8 mouse cellular contexts compared by ENCODE assay signal in the genomic region with DNA sequence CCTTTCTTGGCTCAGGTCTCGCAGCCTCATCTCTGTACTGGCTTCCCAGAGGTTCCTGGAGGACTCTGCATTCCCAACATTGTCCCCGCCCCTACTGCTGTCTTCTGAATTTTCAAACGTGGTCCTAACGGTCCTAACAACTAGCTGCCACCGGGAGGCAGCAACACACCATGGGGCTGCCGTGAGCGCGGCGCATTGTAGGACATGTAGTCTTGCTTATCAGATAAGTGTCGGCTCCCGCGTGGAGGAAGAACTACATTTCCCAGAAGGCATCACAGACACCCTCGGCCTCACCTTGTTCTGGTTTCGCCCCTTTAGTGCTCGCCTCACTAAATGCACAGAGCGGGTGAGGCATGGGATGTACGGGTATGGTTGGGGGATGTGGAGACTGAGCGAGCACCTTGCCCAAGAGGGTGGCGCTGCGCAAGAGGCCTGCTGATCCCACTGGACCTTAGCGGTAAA. TPM values are rescaled to one million over a fixed set of nuclear protein-coding genes. Genes with fewer than 3 reads are reported as not detected.
DNase-seq lines count a peak whose midpoint lies in the region; ATAC-seq and TF ChIP-seq lines count a peak whose summit lies in the region.

No protein-coding gene starts in this region.

- H3K36me3 ChIP-seq in kidney, embryonic 14.5 days (ENCODE audit: control insufficient read depth, insufficient read depth, low read length) = no peaks in the 10 kb centered on the region
- no peaks in the 10 kb centered on the region for H3K36me3 ChIP-seq in limb, embryonic 15.5 days

- H3K9me3 ChIP-seq in kidney, embryonic 14.5 days (ENCODE audit: control insufficient read depth, low read length) = no peaks in the 10 kb centered on the region
- H3K9me3 ChIP-seq in limb, embryonic 15.5 days = no peaks in the 10 kb centered on the region

- H3K27me3 ChIP-seq in kidney, embryonic 14.5 days (ENCODE audit: control insufficient read depth, insufficient read depth, low read length) = no peaks in the 10 kb centered on the region
- no peaks in the 10 kb centered on the region for H3K27me3 ChIP-seq in limb, embryonic 15.5 days

- peak; percentile 73 for TF ChIP-seq CTCF in bone marrow macrophage, adult 2 months (IDR thresholded peaks at IDR 0.05; ENCODE audit: low read depth, low read length)
- peak; percentile 95 for TF ChIP-seq CTCF in embryonic fibroblast, embryonic 13.5 days (IDR thresholded peaks at IDR 0.05; ENCODE audit: borderline replicate concordance, insufficient read depth, low read length)

- DNase-seq in A20 (ENCODE audit: low read depth, low spot score) = peak; percentile 94
- peak; percentile 94 for DNase-seq in heart, adult 9 months (ENCODE audit: low spot score in 2 of 2)
- peak; percentile 66 to 81 for DNase-seq in monocyte, adult 2 months (ENCODE audit: low read depth in 1 of 2, low spot score in 2 of 2)
- peak; percentile 91 to 93 for DNase-seq in spleen, postnatal 36 days (ENCODE audit: low spot score in 2 of 2)

- ATAC-seq in kidney, embryonic 14.5 days (ENCODE audit: low FRiP score, low TSS enrichment) = peak; percentile 99
- peak; percentile 99 for ATAC-seq in limb, embryonic 15.5 days (ENCODE audit: insufficient number of reproducible peaks, low FRiP score, low TSS enrichment, low read depth)

- under 1% methylated on average over 21 of the region's 21 CpGs for WGBS in kidney, embryonic 14.5 days
- WGBS in limb, embryonic 15.5 days = under 1% methylated on average over 21 of the region's 21 CpGs

- peak overlapping the region; percentile 49 for H3K4me2 ChIP-seq in kidney, embryonic 14.5 days (replicated peaks; ENCODE audit: low read depth, low read length)
- H3K4me2 ChIP-seq in limb, embryonic 15.5 days = peak overlapping the region; percentile 70

- peak overlapping the region; percentile 47; the same call in 1 of the 2 replicates for H3K9ac ChIP-seq in kidney, embryonic 14.5 days (ENCODE audit: low read depth, low read length)
- H3K9ac ChIP-seq in limb, embryonic 15.5 days = peak overlapping the region; percentile 44; the same call in 1 of the 2 replicates

- no peak overlapping the region for H3K27ac ChIP-seq in bone marrow macrophage, adult 2 months (ENCODE audit: insufficient read depth, low read depth, low read length)
- H3K27ac ChIP-seq in embryonic fibroblast, embryonic 13.5 days (ENCODE audit: insufficient read depth, low read length) = no peak overlapping the region
- no peak overlapping the region for H3K27ac ChIP-seq in kidney, embryonic 14.5 days (ENCODE audit: low read depth, low read length)
- H3K27ac ChIP-seq in limb, embryonic 15.5 days = peak overlapping the region; percentile 68; the same call in 1 of the 2 replicates

- H3K4me1 ChIP-seq in bone marrow macrophage, adult 2 months (ENCODE audit: control insufficient read depth, insufficient read depth, low read length) = no peaks in the 10 kb centered on the region
- H3K4me1 ChIP-seq in embryonic fibroblast, embryonic 13.5 days (ENCODE audit: control insufficient read depth, insufficient read depth, low read length) = no peaks in the 10 kb centered on the region
- H3K4me1 ChIP-seq in kidney, embryonic 14.5 days (ENCODE audit: control insufficient read depth, insufficient read depth, low read length) = no peaks in the 10 kb centered on the region
- peaks cover 3% of the 10 kb centered on the region; the same call in 1 of the 2 replicates for H3K4me1 ChIP-seq in limb, embryonic 15.5 days

- no peak for TF ChIP-seq POLR2A in bone marrow macrophage, adult 2 months (IDR thresholded peaks at IDR 0.05; ENCODE audit: borderline replicate concordance, low read depth, low read length)
- TF ChIP-seq POLR2A in embryonic fibroblast, embryonic 13.5 days (IDR thresholded peaks at IDR 0.05; ENCODE audit: low read depth, low read length) = peak; percentile 93

- H3K4me3 ChIP-seq in bone marrow macrophage, adult 2 months (ENCODE audit: insufficient read depth, low read length) = peak overlapping the region; percentile 71
- peak overlapping the region; percentile 45 for H3K4me3 ChIP-seq in embryonic fibroblast, embryonic 13.5 days (ENCODE audit: insufficient read depth, low read length)
- peak overlapping the region; percentile 39 for H3K4me3 ChIP-seq in kidney, embryonic 14.5 days (ENCODE audit: low read length)
- H3K4me3 ChIP-seq in limb, embryonic 15.5 days = peak overlapping the region; percentile 48

RNA-seq across cellular contexts. Expression of gene Lrfn3, which starts 11.0 kb away (rescaled TPM):
- not detected in 2 replicates for polyA plus RNA-seq in bone marrow macrophage, adult 2 months (2012; ENCODE audit: insufficient read depth, insufficient read length, missing spikeins)
- 7.5 and 7.6 TPM in 2 replicates for polyA plus RNA-seq in embryonic fibroblast, embryonic 13.5 days (2011; ENCODE audit: insufficient read length, low read depth, missing spikeins)
- 5.8 and 7.2 TPM in 2 replicates for polyA plus RNA-seq in kidney, embryonic 14.5 days (2014; fragmentation: Nextera tagmentation; extraction: Ambion mirVana)
- 4.1 and 5.1 TPM in 2 replicates for polyA plus RNA-seq in limb, embryonic 15.5 days (2015; fragmentation: Nextera tagmentation; extraction: Ambion mirVana)

RNA-seq across cellular contexts. Expression of gene Tyrobp, which starts 40.0 kb away (rescaled TPM):
- 3,702 and 3,978 TPM in 2 replicates for polyA plus RNA-seq in bone marrow macrophage, adult 2 months (2012; ENCODE audit: insufficient read depth, insufficient read length, missing spikeins)
- polyA plus RNA-seq in embryonic fibroblast, embryonic 13.5 days (2011; ENCODE audit: insufficient read length, low read depth, missing spikeins) = 7.6 TPM in 1 of 2 replicates, not detected in the other
- polyA plus RNA-seq in kidney, embryonic 14.5 days (2014; fragmentation: Nextera tagmentation; extraction: Ambion mirVana) = 23.8 and 26.7 TPM in 2 replicates
- 78.9 and 87.7 TPM in 2 replicates for polyA plus RNA-seq in limb, embryonic 15.5 days (2015; fragmentation: Nextera tagmentation; extraction: Ambion mirVana)

RNA-seq across cellular contexts. Expression of gene Hcst, which starts 46.1 kb away (rescaled TPM):
- 53.0 and 56.7 TPM in 2 replicates for polyA plus RNA-seq in bone marrow macrophage, adult 2 months (2012; ENCODE audit: insufficient read depth, insufficient read length, missing spikeins)
- polyA plus RNA-seq in embryonic fibroblast, embryonic 13.5 days (2011; ENCODE audit: insufficient read length, low read depth, missing spikeins) = not detected in 2 replicates
- 0.57 and 1.0 TPM in 2 replicates for polyA plus RNA-seq in kidney, embryonic 14.5 days (2014; fragmentation: Nextera tagmentation; extraction: Ambion mirVana)
- polyA plus RNA-seq in limb, embryonic 15.5 days (2015; fragmentation: Nextera tagmentation; extraction: Ambion mirVana) = 2.7 and 3.3 TPM in 2 replicates

RNA-seq across cellular contexts. Expression of gene Nfkbid, which starts 48.0 kb away (rescaled TPM):
- 18.6 and 22.4 TPM in 2 replicates for polyA plus RNA-seq in bone marrow macrophage, adult 2 months (2012; ENCODE audit: insufficient read depth, insufficient read length, missing spikeins)
- 0.42 and 1.1 TPM in 2 replicates for polyA plus RNA-seq in embryonic fibroblast, embryonic 13.5 days (2011; ENCODE audit: insufficient read length, low read depth, missing spikeins)
- polyA plus RNA-seq in kidney, embryonic 14.5 days (2014; fragmentation: Nextera tagmentation; extraction: Ambion mirVana) = 1.1 and 1.9 TPM in 2 replicates
- polyA plus RNA-seq in limb, embryonic 15.5 days (2015; fragmentation: Nextera tagmentation; extraction: Ambion mirVana) = 1.4 and 2.1 TPM in 2 replicates

RNA-seq across cellular contexts. Expression of gene Sdhaf1, which starts 49.8 kb away (rescaled TPM):
- polyA plus RNA-seq in bone marrow macrophage, adult 2 months (2012; ENCODE audit: insufficient read depth, insufficient read length, missing spikeins) = 4.5 and 4.6 TPM in 2 replicates
- polyA plus RNA-seq in embryonic fibroblast, embryonic 13.5 days (2011; ENCODE audit: insufficient read length, low read depth, missing spikeins) = 6.1 and 6.8 TPM in 2 replicates
- polyA plus RNA-seq in kidney, embryonic 14.5 days (2014; fragmentation: Nextera tagmentation; extraction: Ambion mirVana) = 20.6 and 21.5 TPM in 2 replicates
- polyA plus RNA-seq in limb, embryonic 15.5 days (2015; fragmentation: Nextera tagmentation; extraction: Ambion mirVana) = 13.7 and 18.8 TPM in 2 replicates

Comparison
In these comparisons a context has a peak if more than half of its experiments do, and no peak if none do; other contexts are left out.
1. RNA of gene Tyrobp, which starts 40.0 kb away (polyA plus RNA-seq): 3,702 to 3,978 TPM in bone marrow macrophage, adult 2 months; 78.9 to 87.7 TPM in limb, embryonic 15.5 days, 23.8 to 26.7 TPM in kidney, embryonic 14.5 days and 7.6 TPM in embryonic fibroblast, embryonic 13.5 days; every median in the first group is over 10 times any median in the second.
2. RNA of gene Hcst, which starts 46.1 kb away (polyA plus RNA-seq): 53.0 to 56.7 TPM in bone marrow macrophage, adult 2 months; 2.7 to 3.3 TPM in limb, embryonic 15.5 days, 0.57 to 1.0 TPM in kidney, embryonic 14.5 days and not detected in embryonic fibroblast, embryonic 13.5 days; every median in the first group is over 10 times any median in the second.
3. Peak in every context shown above with its lines, with median percentiles within 50 percentile points of each other: DNase-seq and H3K4me3 ChIP-seq.